Mouse (Mus musculus) 3T3-L1 (cell line): ENCODE measurements around the gene Pear1.

Experiments used
- DNase-seq: peaks from one replicate; pipeline ENCODE4 v3.0.0-alpha.2; 2015; ENCODE audit warnings: low read depth, low spot score

The Pear1 gene

DNA sequence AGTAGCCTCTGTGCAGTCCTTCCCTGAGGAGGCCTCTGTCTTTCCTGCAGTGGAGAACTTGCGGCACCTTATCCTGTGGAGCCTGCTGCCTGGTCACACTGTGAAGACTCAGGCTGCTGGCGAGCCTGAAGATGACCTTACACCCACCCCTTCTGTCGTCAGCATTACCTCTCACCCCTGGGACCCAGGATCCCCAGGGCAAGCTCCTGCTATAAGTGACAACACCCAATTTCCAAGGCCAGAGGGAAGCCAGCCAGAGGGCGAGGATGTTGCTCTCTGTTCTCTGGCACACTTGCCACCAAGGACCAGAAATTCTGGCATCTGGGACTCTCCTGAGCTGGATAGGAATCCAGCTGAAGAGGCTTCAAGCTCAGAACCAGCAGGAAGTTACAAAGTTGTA lies 91.0 kb downstream of the Pear1 start:
- DNase-seq, result no peak

DNA sequence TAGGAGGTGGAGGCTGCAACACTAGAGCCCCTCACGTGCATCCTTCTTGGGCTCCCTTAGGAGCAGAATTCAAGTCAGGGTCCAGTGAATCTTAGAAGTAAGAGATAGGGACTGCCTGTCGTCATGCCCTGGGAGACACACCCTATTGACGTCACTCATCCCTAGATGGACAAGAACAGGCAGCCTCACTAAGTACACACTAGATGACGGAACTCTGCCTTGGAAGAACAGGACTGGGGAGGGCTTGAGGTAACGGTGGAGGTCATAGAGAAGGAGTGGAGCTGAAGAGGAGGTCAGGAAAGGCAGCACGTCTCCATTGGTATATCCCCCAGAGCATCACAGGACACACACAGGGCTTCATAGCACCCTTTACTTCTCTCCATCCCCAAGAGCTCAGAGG lies 95.4 kb downstream of the Pear1 start:
- no peak for DNase-seq

DNA sequence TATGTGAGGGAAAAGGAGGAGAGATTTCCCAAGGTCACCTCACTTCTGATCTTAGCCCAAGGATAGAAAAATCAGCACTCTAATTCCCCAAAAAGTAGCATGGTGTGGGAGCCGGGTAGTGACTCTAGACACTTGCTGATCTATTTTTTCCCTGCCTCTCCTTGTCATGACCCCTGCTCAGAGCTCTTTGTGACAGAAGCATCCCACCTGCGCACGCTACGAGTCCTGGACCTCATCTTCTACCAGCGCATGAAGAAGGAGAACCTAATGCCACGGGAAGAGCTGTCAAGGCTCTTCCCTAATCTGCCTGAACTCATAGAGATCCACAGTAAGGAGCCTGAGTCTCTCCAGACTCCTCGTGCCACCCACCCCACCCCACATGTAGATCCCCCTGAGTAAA lies 97.9 kb downstream of the Pear1 start:
- no peak for DNase-seq

DNA sequence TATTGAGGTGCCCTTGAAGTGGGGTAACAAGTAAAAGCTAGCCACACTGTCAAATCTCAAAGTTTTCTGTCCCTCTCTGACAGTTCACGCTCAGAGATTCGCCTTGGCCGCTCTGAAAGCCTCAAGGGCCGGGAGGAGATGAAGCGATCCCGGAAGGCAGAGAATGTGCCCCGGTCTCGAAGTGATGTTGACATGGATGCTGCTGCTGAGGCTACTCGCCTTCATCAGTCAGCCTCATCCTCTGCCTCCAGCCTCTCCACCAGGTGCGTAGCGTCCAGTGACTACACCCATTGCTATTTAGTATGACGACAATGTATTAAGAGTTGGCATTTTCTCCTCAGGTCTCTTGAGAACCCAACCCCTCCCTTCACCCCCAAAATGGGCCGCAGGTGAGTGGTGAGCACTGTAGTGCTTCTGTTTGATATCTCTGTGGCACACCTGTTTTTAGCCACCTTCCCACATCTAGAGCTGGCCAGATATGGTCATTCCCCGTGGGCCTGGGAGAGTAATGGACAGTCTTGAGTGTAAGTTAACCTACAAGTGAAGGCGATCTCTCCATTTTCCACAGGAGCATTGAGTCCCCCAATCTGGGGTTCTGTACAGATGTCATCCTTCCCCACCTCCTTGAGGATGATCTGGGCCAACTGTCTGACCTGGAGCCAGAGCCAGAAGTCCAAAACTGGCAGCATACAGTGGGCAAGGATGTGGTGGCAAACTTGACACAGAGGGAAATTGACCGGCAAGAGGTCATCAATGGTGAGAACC lies 98.5 kb downstream of the Pear1 start:
- no peak for DNase-seq

DNA sequence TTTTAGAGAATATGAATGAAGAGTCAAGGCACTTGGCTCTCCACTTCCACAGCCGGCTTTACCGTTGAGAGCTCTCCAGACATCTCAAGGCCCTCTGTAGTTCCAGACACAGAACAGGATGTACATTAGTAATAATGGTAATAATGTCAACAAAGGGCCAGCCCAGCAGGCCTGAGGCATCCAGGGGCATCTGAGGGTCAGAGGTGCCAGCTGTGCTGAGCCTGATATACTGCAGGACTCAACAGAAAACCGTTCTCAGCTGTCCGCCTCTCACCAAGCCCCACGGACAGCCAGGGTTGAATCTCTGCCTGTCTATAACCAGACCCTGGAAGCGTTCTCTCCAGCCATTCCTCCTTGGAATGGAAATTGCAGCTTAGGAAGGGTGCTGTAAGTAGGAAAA lies 99.5 kb downstream of the Pear1 start:
- no peak for DNase-seq

DNA sequence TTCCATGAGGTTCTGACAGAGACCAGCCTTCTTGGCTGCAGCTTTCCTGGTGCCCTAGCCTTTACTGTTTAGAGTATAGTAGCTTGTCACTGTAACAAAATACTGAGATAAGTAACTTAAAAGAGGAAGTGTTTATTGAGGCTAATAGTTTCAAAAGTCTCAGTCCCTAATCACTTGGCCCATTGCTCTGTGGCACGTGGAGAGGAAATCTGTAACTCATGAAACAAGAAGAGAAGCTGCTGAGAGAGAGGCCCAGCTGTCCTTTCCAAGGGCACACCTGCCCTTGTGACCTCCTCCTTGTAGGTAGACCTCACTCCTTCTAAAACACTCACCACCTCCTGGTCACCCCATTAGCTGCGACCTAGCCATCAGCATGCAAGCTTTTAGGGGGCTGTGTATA lies 105.6 kb downstream of the Pear1 start:
- DNase-seq, result no peak
